Mouse (Mus musculus): Measurements from ENCODE around the gene S100a13. TPM values are rescaled to one million over a fixed set of nuclear protein-coding genes. Genes with fewer than 3 reads are reported as not detected.
A peak's percentile ranks its signal among the peaks of the same experiment; 100 is the strongest.

S100a13 gene
- polyA plus RNA-seq, 1 experiment from 2014 or later, result 13.9 TPM

DNA sequence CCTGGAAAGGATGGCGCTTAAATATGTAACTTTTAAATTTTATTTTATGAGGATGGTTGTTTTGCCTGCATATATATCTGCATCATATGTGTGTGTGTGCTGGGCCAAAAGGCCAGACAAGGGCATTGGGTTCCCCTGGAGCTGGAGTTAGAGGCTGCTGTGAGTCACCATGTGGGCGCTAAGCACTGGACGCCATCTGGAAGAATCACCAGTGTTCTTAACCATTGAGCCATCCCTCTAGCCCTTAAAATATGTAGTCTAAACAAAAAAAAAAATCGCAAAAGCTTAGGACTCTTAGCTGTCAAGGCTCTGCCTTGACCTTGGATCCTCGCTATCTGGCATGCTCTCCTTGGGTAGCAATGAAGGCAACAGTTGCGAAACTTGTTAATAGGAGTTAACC is 25.7 kb upstream of the S100a13 start:
- WGBS, result 92% methylated on average over 6 of the region's 6 CpGs
- Histone ChIP-seq H3K36me3 (peaks cover 59% of the 10 kb centered on the region), H3K4me1 (replicated peaks) (peaks cover 13% of the 10 kb centered on the region), H3K27ac (replicated peaks) (no peak overlapping the region), H3K9ac (no peak overlapping the region), H3K9me3 (no peaks in the 10 kb centered on the region), H3K27me3 (no peaks in the 10 kb centered on the region), H3K4me3 (no peak overlapping the region), H3K4me2 (no peak overlapping the region)
- no peak for ATAC-seq (ENCODE audit: low read depth)

DNA sequence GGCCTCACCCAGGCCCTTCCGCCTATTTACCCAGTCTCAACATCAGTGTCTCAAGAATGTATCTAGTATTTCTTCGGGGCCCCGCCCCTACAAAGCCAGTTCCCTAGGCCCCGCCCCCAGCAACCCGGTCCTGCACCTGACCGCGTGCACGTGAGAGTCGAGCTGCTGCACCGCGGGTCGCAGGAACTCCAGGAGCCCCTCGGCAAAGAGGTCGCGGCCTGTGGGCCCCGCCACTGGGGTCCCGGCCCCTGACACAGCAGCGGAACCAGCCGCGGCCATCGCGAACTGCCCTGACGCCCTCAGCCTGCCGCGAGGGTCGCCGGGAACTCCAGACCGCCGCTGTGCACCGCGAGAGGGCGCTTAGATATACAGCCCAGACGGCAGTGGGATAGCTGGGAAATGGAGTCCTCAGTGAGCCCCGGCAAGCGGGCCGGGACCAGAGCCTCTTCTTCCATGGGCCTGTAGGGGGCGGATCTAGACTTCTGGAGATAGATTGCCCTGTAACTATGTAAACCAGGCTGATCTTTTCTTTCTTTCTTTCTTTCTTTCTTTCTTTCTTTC is 23.5 kb upstream of the S100a13 start, which contains the start of gene Snapin:
Snapin (minus strand) TSS at position 338 of the 561 bp plus-strand sequence.
- whole genome bisulfite sequencing, result under 1% methylated on average over 37 of the region's 37 CpGs
- H3K9ac ChIP-seq, result peak within 1 kb of the TSS; percentile 78
- peak within 1 kb of the TSS; percentile 62 for H3K4me3 ChIP-seq
- H3K27me3 ChIP-seq, result no peaks in the 10 kb centered on the region
- peaks cover 47% of the 10 kb centered on the region for H3K36me3 ChIP-seq
- no peaks in the 10 kb centered on the region for H3K9me3 ChIP-seq
- H3K4me1 ChIP-seq (replicated peaks), result peaks cover 13% of the 10 kb centered on the region
- ATAC-seq (ENCODE audit: low read depth), result peak; percentile 98
- peak within 1 kb of the TSS; percentile 61; the same call in 1 of the 2 replicates for H3K27ac ChIP-seq (replicated peaks)
- peak within 1 kb of the TSS; percentile 72 for H3K4me2 ChIP-seq

DNA sequence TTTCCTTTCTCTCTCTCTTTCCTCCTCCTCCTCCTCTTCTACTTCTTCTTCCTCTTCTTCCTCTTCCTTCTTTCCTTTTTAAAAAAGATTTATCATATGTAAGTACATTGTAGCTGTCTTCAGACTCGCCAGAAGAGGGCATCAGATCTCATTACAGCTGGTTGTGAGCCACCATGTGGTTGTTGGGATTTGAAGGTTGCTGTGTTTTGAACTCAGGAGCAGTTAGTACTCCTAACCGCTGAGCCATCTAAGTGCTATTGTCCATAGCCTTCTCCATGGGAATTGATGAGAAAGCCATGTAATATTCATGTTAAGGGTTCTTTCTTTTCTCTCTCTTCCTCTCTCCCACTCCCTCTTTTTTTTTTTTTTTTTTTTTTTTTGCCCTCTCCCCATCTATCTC is 22.9 kb upstream of the S100a13 start:
- Histone ChIP-seq H3K4me2 (no peak overlapping the region), H3K9me3 (no peaks in the 10 kb centered on the region), H3K4me1 (replicated peaks) (peaks cover 13% of the 10 kb centered on the region), H3K9ac (no peak overlapping the region), H3K4me3 (no peak overlapping the region), H3K27ac (replicated peaks) (no peak overlapping the region), H3K27me3 (no peaks in the 10 kb centered on the region), H3K36me3 (peaks cover 47% of the 10 kb centered on the region)
- ATAC-seq (ENCODE audit: low read depth), result no peak
- WGBS, result 38% methylated on average over 2 of the region's 2 CpGs

DNA sequence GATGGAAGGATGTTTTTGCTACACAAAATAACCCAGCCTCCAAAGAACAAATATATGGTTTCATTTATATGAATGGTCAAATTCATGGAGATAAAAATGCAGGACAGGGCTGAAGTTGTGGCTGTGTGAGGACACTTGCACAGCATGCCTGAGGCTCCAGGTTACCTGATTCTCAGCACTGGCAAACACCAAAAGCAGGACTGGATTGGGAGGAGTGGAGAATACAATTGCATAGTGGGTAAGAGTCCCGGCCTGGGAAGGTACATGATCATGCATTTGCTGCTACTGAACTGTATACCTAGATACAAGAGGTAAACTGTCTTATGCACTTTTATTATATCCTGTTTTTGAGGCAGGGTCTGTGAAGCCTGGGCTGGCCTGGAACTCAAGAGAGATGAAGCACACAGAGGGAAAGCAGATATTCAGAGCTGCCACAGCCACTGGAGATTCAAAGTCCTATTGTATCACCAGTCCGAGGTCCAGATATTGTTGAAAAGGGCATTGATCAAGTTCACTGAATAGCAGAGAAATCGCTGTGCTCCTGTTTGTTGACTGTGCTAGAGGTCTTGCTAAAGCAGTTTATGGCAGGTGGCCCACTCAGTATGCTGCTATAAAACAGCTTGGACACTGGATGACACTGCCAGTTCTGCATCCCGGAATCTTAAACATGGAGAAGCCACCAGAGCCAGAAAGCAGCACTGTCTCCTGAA is 20.2 kb upstream of the S100a13 start:
- WGBS, result 48% methylated on average over 4 of the region's 4 CpGs

DNA sequence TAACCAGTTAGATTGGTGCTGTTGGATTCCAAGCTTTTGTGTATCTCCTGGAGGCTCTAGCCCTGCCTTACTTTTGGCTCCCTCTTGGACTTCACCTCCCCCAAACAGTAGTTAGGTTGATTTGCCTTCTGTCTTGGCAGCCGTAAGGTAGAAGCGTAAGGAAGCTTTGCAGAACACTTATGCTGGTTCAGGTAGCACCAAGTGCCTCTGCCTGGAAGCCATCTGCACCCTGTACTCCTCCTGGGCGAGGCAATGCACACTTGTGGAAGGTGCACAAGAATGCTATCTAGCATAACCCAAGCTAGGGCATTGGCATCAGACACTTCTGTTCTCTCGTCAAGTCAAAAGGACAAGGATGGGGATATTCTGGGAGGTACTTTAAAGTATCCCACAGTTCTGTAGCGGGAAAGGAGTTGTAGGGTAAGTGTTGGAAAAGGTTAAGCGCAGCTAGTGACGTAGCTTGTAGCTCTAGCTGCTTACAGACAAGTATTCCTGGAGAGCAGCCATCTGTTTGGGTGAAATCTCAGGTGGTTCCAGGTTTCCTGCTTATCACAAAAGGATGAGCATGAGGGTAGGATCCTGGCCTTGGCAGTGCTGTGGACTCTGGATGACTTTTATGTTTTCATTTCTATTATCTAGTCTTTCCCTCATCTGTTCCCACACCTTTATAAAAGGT is 18.2 kb upstream of the S100a13 start:
- H3K36me3 ChIP-seq, result peaks cover 59% of the 10 kb centered on the region
- no peaks in the 10 kb centered on the region for H3K4me1 ChIP-seq (replicated peaks)
- WGBS, result 92% methylated on average over 7 of the region's 7 CpGs

More for the DNA sequence above, 20.2 kb upstream of the S100a13 start:
- Histone ChIP-seq H3K27me3 (no peaks in the 10 kb centered on the region), H3K4me2 (no peak overlapping the region), H3K27ac (replicated peaks) (no peak overlapping the region), H3K4me3 (no peak overlapping the region), H3K36me3 (peaks cover 48% of the 10 kb centered on the region), H3K9ac (no peak overlapping the region), H3K9me3 (no peaks in the 10 kb centered on the region), H3K4me1 (replicated peaks) (peaks cover 13% of the 10 kb centered on the region)
- no peak for ATAC-seq (ENCODE audit: low read depth)

DNA sequence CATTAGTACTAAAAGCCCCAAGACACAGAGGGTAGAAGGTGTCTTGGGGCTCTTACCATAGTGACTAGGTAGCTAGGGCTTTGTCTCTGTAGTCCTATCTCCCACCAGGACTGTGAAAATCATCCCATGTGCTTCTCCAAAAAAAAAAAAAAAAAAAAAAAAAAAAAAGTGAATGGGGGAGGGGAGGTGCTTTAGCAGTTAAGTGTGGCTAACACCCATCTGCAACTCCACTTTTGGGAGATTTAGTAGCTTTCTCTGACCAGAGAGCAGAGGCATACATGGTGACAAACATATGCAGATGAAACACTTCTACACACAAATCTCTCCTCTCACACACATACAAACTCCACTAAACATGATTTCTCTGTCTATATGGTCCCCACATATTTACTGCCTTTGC is 16.6 kb upstream of the S100a13 start:
- H3K9me3 ChIP-seq, result no peaks in the 10 kb centered on the region
- H3K27ac ChIP-seq (replicated peaks), result no peak overlapping the region
- H3K9ac ChIP-seq, result no peak overlapping the region
- no peak for ATAC-seq (ENCODE audit: low read depth)
- H3K4me1 ChIP-seq (replicated peaks), result no peaks in the 10 kb centered on the region
- H3K36me3 ChIP-seq, result peaks cover 76% of the 10 kb centered on the region
- H3K4me3 ChIP-seq, result no peak overlapping the region
- no peak overlapping the region for H3K4me2 ChIP-seq
- no peaks in the 10 kb centered on the region for H3K27me3 ChIP-seq

More for the DNA sequence above, 18.2 kb upstream of the S100a13 start:
- Histone ChIP-seq H3K9ac (no peak overlapping the region), H3K27ac (replicated peaks) (no peak overlapping the region), H3K4me2 (no peak overlapping the region), H3K4me3 (no peak overlapping the region), H3K9me3 (no peaks in the 10 kb centered on the region), H3K27me3 (no peaks in the 10 kb centered on the region)
- no peak for ATAC-seq (ENCODE audit: low read depth)

DNA sequence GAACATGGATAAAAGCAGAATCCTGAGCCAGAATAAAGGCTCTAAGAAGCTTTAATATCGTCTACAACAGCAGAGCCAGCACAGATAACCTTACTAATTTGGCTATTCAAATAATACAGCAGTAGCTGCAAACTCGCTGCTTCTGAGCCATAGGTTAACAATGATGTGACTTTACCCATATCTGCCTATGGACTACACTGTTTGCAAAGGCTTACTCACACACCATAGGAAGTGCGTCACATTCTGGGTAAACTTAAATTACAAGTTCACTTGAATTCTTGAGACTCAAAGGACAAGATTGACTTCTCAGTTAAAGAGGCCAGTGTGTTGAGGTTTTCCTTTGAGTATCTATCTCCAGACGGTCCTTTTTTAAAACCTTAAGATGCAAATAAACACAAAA is 10.8 kb upstream of the S100a13 start:
- Histone ChIP-seq H3K4me3 (no peak overlapping the region), H3K36me3 (peaks cover 88% of the 10 kb centered on the region), H3K9me3 (no peaks in the 10 kb centered on the region), H3K27ac (replicated peaks) (no peak overlapping the region), H3K27me3 (no peaks in the 10 kb centered on the region), H3K4me2 (no peak overlapping the region), H3K9ac (no peak overlapping the region), H3K4me1 (replicated peaks) (peaks cover 39% of the 10 kb centered on the region)
- WGBS, result 87% methylated on average over 4 of the region's 4 CpGs
- no peak for ATAC-seq (ENCODE audit: low read depth)

DNA sequence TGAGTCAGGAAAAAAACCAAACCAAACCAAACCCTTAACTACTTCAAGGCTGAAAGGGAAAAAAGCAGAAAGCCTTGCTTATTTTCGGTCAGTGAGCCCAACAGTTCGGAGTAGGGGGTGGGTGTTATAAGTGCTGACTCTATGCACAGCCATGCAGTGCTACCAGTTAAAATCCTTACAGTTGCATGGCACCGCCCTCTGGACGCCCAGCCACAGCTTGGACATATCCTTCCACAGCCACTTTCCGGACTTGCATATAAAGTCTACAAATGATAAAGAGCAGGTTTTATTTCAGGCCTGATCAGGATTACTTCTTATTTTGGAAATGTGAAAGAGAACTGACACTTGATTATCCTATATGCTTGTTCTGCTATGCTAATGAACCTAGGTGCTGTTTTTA is 9.0 kb upstream of the S100a13 start:
- no peak overlapping the region for H3K27ac ChIP-seq (replicated peaks)
- H3K36me3 ChIP-seq, result peaks cover 71% of the 10 kb centered on the region
- no peak overlapping the region for H3K9ac ChIP-seq
- H3K4me2 ChIP-seq, result no peak overlapping the region
- WGBS, result 94% methylated on average over 5 of the region's 5 CpGs
- ATAC-seq (ENCODE audit: low read depth), result no peak
- H3K27me3 ChIP-seq, result no peaks in the 10 kb centered on the region
- H3K4me1 ChIP-seq (replicated peaks), result peaks cover 39% of the 10 kb centered on the region
- H3K9me3 ChIP-seq, result no peaks in the 10 kb centered on the region
- no peak overlapping the region for H3K4me3 ChIP-seq

DNA sequence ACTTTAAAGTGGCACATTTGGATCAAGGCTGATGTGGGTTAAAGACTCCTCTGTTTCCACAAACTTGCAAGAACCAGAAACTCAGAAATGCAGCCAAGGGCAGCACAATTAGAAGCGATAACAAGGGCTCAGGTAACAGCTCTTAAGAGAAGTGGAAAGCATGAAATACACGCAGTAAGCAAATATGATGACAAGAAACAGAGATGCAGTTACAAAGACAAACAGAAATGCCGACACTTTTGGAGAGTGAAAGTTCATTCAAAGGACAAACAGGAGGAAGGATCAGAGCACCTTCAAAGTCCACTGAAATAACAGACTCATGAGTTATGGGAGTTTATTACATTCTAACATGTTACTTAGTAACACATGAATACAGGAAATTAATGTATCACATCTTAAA is 7.9 kb upstream of the S100a13 start:
- Histone ChIP-seq H3K4me3 (no peak overlapping the region), H3K27me3 (0 out of 2 replicates have a peak, but pooled peaks cover 4% of the 10 kb centered on the region), H3K9me3 (no peaks in the 10 kb centered on the region), H3K4me1 (replicated peaks) (peaks cover 39% of the 10 kb centered on the region), H3K36me3 (peaks cover 62% of the 10 kb centered on the region), H3K9ac (0 out of 2 replicates have a peak overlapping the region, but pooled peaks have one; percentile 8), H3K27ac (replicated peaks) (no peak overlapping the region), H3K4me2 (no peak overlapping the region)
- 93% methylated on average over 3 of the region's 3 CpGs for WGBS
- ATAC-seq (ENCODE audit: low read depth), result no peak

DNA sequence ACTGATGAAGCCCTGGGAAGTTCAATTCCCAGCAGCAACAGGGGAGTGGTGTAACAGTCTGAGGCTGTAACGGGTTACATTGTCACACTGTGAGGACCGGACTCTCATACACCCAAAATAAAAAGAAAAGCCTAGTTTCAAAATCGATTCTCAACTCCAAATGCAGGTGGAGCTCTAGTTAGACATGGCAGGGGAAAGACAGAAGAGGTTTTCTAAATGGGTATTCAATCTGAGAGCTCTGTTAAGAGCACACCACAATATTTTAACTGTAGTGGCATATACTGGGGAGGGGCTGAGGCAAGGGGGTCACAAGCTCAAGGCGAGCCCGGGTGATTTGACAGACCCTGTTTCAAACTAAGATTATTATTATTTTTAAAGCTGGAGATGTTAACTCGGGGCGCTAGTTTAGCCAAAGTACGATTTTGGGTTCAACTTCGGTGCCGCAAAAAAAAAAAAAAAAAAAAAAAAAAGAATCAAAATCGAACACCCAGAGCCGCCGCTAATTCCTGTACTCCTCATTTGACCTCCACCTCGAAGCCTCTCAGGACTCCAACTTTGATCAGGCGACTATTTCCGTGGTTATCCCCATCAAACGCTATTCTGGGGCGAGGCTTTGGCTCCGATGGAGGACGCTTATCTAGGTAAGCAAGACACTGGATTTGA is 5.8 kb upstream of the S100a13 start:
- WGBS, result 3% methylated on average over 20 of the region's 20 CpGs
- Histone ChIP-seq H3K4me1 (replicated peaks) (peaks cover 39% of the 10 kb centered on the region), H3K4me2 (peak overlapping the region; percentile 85), H3K27me3 (peaks cover 18% of the 10 kb centered on the region), H3K36me3 (peaks cover 41% of the 10 kb centered on the region), H3K9me3 (no peaks in the 10 kb centered on the region), H3K9ac (peak overlapping the region; percentile 99), H3K4me3 (peak overlapping the region; percentile 88), H3K27ac (replicated peaks) (peak overlapping the region; percentile 96)
- no peak for ATAC-seq (ENCODE audit: low read depth)

DNA sequence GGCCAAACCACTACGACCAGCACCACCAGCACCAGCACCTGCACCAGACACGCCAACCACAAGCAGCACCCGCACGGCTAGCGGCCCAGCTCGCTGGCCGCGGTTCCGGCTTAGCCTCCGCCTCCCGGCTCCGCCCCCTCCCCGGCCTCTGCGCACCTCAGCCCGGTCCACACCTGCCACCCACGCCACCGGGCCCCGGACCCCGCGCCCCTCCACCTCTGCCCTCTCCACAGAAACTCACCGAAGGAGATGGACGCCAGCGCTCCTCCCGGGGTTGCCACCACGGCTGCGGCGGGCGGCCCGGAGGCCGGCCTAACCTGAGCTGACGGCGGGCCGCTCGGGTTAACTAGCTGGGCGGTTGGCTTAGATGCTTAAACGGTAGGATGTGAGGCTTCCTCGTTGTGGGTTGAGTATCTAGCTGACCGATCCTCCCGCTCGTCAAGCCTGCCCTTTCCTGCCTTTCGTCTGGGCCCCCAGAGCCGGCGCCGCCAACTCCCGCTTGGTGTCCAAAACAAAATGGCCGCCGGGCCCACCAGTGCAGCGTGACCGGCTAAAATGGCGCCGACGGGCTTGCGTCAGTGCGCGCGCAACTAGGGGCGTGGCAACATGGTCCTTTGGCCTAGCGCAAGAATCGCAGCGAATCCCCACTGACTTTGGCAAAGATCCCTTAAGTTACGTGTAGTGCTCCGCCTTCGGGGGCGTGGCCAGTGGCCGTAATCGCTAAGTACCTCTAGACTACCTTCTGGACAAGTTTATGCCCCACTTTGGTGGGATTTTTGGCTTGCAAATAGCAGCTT is 5.1 kb upstream of the S100a13 start, which contains the start of gene Chtop:
Chtop (minus strand) TSS at position 549 of the 797 bp plus-strand sequence.
- H3K9ac ChIP-seq, result peak within 1 kb of the TSS; percentile 99
- peaks cover 42% of the 10 kb centered on the region for H3K4me1 ChIP-seq (replicated peaks)
- H3K9me3 ChIP-seq, result no peaks in the 10 kb centered on the region
- H3K27ac ChIP-seq (replicated peaks), result peak within 1 kb of the TSS; percentile 96
- H3K4me2 ChIP-seq, result peak within 1 kb of the TSS; percentile 85
- H3K36me3 ChIP-seq, result peaks cover 34% of the 10 kb centered on the region
- peaks cover 25% of the 10 kb centered on the region for H3K27me3 ChIP-seq
- peak within 1 kb of the TSS; percentile 88 for H3K4me3 ChIP-seq
- 1% methylated on average over 66 of the region's 66 CpGs for WGBS
- ATAC-seq (ENCODE audit: low read depth), result peak; percentile 94
